Mouse (Mus musculus) heart, postnatal 4 days (tissue): ENCODE results near the gene C530025M09Rik. TPM values are rescaled to one million over a fixed set of nuclear protein-coding genes. Genes with fewer than 3 reads are reported as not detected.
A peak's percentile ranks its signal among the peaks of the same experiment; 100 is the strongest.

Experiments
- DNase-seq: peaks from one replicate; pipeline ENCODE4 v3.0.0; 2021
- total RNA-seq, 2 experiments: library from RNA; stranded (reverse); gene quantifications; 2 replicates each; pipeline ENCODE4 v1.2.3; 2021

The C530025M09Rik gene
- not detected for total RNA-seq

DNA sequence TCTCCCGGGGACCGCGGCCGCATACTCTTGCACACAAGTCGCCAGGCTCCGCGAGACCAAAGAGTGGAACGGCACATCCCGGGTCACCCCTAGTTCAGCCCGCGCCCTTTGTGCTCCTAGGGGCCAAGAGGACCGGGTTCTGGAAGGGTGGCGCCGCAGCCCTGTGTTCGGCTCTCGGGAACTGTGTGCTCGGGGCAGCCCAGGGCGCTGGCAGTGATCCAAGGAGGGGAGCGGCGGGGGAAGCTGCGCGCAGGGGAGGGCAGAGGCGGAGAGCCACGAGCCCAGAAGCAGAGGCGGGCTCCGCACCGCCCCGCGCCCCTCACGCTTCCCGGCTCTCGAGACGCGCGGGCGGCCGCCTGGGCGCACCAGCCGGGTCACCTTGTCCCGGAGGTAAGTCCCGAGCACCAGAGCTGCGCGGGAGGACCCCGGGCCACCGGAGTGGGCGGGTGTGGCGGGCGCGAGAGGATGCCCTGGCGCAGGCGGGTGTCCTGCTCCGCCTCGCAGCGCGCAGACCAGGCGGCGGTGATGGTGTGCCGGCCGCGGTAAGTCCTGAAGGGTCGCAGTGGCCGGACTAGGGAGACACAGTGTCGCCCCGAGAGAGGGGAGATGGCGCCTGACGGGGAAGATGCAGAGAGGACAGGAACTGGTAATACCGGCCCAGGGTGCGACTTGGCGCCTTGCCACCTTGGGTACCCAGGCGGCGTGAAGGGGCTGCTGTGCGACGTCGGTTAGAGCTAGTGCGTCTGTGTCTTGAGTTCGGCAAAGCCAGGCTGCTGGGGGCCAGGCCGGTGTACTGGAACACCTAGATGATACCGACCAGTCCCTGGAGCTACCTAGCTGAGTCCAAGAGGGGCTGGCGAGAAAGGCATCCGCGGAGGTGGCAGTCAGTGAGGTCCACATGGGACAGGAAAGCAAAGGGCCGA is at the start of gene C530025M09Rik:
TSS of gene C530025M09Rik (minus strand) at position 678 of the 923 bp plus-strand sequence.
- DNase-seq, result peak; percentile 58

DNA sequence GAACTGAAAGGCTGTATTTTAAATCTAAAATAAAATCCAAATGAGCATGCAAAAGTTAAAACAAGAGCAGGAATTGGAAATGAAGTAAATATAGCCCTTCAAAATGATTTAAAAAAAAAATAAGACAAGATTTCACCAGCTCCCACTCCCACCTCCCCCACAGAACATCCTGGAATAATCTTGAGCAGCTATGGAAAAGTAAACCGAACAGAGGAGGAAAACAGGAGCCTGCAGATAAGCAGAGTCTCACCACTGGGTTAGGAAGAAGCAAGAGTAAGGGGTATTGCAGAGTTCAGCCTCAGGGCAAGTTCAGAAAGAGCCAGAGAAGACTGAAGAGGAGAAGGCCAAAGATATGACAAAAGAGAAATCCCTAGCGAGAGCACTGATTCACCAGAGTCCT is 46.9 kb upstream of the C530025M09Rik start:
- no peak for DNase-seq

DNA sequence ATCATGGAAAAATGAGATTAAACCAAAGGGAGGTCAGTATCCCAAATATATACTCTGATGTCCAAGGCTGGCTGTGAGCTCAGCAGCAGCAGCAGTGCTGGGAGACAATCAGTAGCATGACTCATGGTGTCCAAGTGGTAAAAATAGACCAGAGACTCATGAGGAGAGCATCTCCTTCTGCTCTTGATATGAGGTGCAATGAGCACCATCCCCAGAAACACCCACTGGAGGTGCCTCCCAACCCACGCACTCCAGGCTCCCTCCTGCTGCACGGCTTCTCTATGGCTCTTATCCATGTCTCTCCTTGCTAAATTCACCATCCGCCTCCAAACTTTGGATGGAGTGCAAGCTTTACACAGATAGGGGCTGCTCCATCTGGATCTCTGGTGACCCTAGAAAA is 42.3 kb upstream of the C530025M09Rik start:
- DNase-seq, result no peak

DNA sequence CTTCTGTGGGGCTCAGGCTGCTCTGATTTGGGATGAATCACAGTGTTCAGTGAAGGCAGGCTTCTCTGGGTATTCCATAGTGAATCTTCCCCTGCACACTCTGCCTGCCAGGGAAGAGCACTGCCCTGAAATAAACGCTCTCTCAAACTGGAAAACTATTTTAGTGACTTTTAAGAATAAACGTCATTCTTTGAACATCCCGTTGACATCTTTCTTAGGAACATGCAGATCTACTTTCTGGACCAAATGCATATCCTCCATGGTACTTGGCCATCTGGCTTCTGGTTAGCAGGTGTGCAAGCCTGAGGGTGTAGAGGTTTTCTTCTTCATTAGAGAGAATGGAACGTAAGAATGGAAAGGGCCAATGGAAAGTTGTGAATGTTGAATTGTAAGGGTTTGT is 41.5 kb upstream of the C530025M09Rik start:
- DNase-seq, result no peak

DNA sequence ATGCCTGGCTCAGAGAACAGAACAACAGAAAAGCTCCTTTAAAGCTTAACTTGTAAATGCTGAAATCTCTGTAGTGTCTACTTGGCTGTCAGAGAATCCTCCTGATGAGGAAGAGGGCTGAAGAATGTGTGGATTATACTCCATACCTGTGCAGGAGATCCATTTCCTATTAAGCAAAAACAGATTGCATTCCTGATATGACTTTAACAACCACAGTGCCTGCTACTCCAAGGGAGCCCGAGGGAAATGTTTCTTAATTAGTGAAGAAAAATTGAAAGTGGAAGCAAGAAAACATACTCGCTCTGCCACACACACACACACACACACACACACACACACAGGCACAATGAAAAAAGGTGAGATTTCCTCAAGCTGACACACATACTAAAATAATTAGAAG is 39.5 kb upstream of the C530025M09Rik start:
- DNase-seq, result no peak

DNA sequence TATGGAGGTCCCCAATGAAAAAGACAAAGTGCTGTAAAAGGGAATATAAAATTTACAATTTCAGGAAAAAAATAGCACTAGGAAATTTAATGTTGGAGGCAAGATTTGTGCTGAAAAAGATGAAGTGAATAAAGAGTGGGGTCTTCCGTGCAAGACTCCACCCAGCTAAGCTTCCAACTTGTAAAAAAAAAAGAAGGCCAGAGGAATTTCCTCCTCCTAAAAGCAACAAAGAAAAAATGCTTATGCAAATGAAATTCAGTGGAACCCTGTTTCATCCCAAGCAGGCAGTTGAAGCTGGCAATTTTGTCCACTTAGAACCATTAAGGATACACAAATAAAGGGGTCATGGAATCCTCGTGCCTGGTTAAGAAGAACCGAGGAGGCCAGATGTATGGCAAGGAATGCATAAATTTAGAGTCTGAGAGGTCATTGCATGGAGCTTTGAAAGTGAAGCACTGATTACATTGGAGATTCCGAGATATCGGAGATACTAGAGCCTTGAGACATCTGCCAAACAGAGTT is 35.0 kb upstream of the C530025M09Rik start:
- no peak for DNase-seq

DNA sequence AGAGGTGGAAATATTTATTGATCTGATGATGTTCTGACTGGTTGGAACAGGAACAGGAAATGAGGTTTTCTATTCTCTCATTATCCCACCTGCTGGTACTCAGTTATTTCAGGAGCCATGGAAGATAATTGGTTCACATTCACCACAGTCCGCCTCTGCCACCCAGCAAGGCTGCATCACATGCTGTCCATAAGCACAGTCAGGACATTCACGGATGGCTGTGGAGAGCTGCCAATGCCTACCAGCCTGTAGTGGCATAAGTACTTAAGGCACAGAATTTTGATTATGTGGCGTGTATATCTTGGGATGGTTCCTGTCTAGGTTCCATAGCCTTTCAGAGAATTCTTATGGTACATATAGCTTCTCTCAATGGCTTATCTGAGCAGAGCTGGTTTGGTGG is 30.0 kb upstream of the C530025M09Rik start:
- no peak for DNase-seq

DNA sequence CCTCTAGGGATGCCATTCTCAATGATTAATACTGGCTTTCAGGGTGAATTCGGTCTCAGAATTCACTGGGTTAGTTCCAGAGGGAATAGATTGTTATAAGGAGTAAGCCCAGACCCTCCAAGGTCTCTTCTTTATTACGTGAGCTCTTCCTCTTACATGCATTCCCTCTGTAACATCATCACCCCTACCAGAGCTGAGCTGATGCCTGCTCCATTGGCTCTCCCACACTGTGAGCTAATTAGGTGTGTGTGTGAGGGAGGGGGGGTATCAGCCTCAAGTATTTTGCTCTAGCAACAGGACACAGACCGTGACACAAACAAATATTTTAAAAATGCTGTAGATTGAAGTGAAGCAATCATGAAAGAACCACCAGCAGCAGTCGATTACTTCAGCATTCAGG is 17.8 kb upstream of the C530025M09Rik start:
- DNase-seq, result no peak

DNA sequence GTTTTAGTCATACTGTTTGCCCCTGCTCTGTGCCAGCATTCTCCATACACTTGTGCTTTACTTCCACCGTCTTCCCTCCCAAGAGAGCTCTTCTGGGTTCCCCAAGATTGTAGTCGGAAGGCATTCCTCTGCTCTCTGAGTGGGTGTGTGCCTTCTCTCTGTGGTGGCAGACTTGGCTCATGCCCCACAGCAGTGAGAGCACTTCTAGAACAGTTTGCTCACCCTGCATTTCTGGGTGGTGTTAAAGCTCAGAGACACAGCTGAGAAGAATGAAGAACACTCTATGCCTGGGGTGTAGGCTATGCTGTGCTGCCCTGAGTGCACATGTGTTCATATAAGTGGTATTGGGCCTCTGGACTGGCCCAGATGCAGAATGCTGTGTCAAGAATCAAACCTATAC is 13.6 kb upstream of the C530025M09Rik start:
- no peak for DNase-seq

DNA sequence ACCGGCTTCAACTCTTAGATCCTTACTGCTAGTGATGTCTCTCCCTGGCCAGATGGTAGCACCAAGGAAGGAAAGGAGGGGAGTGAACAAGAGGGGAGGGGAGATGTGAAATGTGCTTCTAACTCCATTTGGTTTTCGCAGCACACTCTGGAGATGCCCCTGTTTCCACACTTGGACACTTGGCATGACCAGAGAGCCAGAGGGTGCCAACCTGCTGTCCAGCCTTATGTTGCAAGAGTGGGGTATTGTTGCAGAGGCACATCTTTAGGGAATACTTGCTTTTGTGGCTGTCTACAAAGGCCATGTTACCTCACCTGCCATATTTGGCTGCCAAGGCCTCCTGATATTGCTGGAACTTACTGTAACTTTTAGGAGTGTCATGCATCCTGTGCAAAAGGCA is 8.7 kb upstream of the C530025M09Rik start:
- DNase-seq, result no peak

DNA sequence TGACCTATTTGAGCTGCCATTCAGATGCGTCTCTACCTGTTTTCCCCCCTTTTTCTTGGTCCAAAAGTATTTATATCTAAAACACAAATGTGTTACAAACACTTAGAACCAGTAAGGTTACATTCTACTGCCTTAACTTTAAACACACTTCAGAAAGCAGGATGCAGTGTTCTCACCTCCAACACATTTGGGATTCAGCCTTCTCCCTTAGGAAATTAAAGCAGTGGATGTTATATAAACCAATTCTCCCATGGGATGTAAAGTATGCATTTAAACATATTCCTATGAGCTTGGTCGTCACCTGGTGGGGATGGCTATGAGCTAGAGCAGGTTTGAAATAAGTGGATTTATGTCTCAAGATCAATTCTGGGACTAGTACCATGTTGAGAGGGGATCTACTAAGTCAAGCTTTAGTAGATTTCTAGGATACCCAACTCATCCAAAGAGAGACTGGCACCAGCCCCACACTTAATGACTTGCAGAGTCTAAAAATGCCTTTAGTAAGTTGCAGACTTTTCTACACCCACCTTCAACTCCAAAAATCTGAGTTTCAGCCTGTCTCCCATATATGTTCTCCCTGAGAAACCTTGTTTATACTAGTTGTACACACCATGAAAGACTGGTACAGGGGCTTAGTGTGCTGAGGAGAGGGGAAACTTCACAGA is 5.6 kb upstream of the C530025M09Rik start:
- DNase-seq, result no peak

DNA sequence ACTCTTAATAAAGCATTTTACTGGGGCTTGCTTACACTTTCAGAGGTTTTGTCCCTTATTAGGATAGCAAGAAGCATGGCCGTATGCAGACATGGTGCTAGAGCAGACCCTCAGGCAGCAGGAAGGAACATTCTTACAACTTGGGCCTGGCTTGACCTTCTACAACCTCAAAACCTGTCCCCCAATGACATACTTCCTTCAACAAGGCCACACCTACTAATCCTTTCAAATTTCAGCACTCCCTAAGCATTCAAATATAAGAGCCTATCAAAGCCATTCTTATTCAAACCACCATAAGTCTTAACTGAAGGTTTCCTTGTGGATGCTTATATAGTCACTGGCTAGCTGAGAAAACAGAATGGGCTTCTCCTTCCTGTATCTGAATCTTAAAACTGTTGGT is 4.1 kb upstream of the C530025M09Rik start:
- no peak for DNase-seq

DNA sequence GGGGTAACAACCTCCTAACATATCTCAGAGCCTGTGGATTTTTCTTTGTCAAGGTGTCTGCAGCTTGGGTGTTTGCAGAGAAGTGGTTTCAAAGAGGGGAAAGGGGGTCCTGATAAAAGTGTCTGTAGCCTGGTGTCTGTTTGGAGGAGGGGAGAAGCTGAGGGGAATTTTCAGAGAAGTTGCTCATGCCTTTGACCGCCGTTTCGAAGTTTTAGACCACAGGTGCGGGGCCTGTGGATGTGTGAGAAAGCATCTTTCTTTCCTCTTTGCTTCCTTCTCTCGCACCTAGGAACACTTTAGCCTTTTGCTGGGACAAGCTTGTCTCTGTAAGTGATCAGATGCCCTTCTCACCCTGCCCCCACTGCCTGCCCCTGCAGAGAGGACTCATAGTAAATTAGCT is 1.3 kb upstream of the C530025M09Rik start:
- no peak for DNase-seq

DNA sequence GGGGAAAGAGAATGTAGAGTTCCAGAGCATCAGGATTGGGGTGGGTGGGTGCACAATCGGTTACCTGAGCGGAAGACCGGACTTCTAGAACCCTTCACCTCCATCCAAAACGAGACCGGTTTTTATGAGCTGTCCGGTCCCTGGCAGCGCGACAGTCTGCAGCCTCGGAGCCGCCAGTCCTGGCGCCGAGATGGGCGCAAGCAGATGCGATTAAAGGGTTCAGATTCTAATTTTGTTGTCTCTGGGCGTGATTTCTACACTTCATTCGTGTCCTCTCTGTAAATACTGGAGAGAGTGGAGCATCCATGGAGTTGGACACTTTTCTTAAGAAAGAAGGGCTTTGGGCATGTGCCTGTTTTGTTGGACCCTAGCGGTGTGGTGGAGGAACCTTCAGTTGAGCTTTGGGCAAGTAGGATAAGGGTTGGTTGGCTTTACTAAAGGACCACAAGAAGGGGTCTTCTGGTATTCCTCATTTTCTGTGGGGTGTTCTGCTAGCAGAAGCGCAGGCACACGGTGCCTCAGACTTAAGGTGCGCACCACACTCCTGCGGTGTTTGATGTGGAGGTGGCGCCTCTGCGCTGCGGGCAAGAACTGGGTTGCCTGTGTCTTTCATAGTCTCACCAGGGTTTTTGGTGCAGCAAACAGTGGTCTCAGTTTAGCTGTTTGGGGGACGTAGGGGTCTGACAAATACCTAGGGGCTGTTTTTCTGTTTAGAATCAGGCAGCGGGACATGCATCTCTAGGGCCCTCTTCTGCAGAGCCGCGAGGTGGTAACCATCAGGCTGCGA is 639 bp upstream of the C530025M09Rik start:
- DNase-seq, result no peak

DNA sequence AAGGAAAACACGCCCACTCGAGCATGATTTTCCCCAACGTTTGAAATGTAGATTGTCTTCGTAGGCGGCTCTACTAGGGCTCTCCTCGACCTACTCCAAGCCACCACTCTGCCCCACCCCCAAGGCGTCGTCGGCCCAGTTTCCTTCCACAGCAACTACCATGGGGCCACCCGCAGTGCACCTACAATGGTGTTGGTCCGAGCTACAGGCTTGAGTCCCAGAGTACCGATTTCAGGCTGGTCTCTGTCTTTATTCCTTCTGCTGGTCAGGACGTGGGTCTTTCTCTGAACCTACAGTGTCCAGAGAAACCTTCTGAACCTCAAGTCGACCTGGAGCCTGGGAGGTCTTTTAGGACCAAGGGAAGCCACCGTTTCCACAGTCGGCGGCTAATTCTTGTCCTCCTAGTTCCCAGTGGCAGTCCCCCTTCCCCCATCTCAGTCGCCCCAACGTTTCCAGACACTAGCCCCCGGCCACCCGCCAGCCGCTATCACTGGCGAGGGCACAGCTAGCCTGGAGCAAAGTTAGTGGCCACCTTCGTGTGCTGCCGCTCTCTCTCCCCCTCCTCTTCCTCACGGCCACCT is 968 bp downstream of the C530025M09Rik start:
- peak; percentile 6 for DNase-seq

DNA sequence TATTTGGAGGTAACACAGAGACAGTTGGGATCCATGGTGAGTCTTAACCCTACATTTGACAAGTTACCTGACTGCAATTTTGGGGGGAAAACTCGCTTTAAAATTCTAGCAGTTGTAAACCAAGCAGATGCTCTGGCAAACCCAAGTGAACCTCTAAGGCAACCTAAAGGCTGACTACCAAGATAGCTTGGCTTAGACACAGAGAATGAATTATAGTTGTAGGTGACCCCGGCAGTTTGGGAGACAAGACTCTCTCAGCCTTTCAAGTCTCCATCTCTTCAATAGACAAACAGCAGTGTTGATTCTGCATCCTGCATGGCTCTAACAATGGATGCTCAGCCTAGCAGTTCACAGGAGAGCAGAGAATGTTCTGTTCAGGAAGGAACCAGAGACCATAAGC is 2.1 kb downstream of the C530025M09Rik start, which contains the start of gene Syndig1:
TSS of gene Syndig1 (plus strand) at position 301 of the 400 bp plus-strand sequence.
- no peak for DNase-seq

DNA sequence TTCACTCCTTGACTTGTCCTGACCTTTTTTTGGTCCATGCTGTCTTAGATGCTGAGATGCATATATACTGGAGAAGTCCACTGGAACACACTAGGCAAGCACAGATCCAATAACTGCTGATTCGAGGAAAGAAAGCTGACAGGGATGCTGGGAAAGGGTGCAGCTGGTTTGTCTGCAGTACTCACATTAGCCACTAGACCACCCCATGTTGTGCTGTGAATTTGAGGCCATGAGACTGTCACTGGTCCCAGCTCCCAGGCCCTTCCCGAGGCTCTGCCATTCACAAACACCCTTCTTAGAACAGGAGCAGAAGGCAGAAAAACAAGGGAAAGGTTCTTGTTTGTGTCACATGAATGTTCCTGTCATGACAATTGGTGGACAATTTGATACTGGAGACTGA is 10.8 kb downstream of the C530025M09Rik start:
- DNase-seq, result no peak

DNA sequence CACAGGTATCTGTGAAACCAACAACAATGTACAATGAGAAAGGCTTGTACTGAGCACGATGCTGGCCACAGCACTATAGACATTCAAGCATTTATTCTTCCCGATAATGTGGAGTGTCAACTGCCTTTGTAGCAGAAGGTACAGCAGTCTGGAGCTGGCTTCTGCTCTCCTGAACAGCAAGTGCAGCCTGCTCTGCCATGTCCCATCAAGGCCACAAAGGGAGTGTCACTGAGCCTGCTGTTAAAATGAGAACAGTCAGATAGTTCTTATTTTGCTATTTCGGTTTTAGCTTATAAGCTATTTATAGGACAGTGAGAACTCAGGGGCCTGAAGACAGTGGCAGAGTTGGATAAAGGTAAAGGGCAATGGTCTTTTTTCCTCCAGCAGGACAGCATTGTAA is 11.3 kb downstream of the C530025M09Rik start:
- no peak for DNase-seq

DNA sequence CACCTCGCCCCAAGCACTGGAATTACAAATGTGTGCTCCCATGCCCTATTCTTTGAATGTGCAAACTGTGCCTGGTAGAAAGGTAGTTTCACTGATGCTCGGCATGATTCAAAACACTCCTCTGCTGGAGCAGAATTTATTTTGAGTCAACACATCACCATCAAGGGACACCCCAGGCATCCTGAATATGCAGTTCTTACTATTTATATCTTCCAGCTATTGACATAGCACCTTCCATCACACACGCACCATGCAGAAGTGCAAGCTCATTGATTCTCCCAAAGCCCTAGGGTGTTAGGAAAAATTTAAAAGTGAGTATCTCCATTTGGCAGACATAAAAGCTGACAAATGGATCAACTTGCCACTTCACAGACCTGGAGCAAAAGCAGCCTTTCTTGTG is 12.6 kb downstream of the C530025M09Rik start:
- DNase-seq, result no peak

DNA sequence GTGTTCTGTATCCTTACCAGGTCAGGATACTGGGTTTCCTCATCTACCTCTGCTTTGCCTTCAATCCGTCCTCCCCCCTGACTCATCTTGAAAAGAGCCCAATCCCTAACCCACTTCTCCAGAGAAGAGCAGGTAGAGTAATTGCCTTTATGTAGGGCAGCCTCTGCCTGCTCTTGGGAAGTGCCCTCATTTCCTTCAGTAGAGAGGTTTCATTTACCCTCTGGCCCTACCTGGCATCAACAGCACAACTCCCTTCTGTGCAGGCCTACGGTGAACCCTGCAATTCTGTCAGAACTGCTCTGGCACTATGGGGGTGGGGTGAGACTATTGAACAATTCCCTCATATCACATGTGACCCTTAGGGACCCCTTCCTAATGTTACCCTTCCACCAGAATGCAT is 18.1 kb downstream of the C530025M09Rik start:
- no peak for DNase-seq

DNA sequence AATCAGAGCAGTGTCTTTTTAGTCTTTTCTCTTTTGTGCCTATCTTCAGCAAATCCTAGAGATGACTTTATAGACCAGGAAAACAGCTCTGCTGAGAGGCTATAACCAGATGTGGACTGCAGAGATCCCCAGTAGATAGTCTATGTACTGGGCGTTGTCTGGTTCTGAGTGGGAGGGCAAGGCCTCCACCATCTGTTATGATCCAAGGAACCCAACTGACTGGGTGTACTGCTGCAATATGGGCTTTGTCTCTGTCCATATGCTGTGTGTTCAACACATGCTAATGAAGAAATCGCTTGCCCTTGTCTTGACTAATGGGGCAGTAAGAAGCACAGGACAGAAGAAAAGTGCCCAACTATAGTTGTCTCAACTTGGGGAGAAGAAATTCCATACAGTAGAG is 25.8 kb downstream of the C530025M09Rik start:
- DNase-seq, result no peak

DNA sequence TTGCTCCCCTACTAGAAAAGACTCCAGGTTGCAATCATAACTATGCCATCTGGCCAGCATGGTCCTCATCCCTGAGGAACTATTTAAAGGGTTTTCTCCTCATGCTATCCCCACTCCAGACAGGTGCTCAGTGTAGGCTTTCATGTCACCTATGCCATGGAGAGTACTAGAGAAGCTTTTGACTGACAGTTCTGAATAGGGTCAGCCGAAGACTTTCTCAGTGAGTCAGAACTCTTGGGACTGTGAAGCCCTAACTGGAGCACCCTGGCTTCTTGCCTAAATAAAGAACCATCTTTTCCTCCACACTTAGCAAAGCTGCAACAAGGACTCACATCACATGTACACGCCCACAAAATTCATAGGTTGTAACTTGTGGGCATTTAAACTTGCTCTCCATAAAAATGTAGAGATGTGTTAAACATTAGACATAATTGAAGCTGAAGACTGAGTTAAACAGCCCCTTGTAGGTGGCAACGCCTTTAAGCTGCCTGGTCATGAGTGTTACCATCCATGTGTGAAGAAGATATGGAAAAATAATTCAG is 26.3 kb downstream of the C530025M09Rik start:
- no peak for DNase-seq
